Mouse (Mus musculus) hindbrain, embryonic 16.5 days (tissue): Measurements from ENCODE around the gene Mdc1. TPM values are rescaled to one million over a fixed set of nuclear protein-coding genes. Genes with fewer than 3 reads are reported as not detected.
"Not testable (repeated sequence)": the region's sequence is repeated elsewhere in the genome, so short reads cannot be mapped to it uniquely, and the experiment has no call there.

Source experiments
- ATAC-seq: fragments of 200-750 bp; cut with Nextera tagmentation; 2 replicates; pipeline ENCODE4 v1.8.0; 2017; ENCODE audit warnings: moderate TSS enrichment, moderate library complexity
- H3K27ac ChIP-seq: fragments of 300-500 bp; sonication (generic); 2 replicates; pipeline ENCODE4 v1.5.1; 2014; ENCODE audit warnings: low read depth, mild to moderate bottlenecking, control low read depth, low read length, moderate library complexity
- H3K27me3 ChIP-seq: fragments of 300-500 bp; sonication (generic); replicated peaks from 2 replicates; pipeline ENCODE4 v1.6.1; 2014; ENCODE audit warnings: low read length; ENCODE audit not compliant: control insufficient read depth, insufficient read depth
- H3K36me3 ChIP-seq: fragments of 300-500 bp; sonication (generic); 2 replicates; pipeline ENCODE4 v1.6.1; 2014; ENCODE audit warnings: mild to moderate bottlenecking, low read length, moderate library complexity, mixed read lengths; ENCODE audit not compliant: control insufficient read depth, insufficient read depth
- H3K4me1 ChIP-seq: fragments of 300-500 bp; sonication (generic); 2 replicates; pipeline ENCODE4 v1.6.1; 2014; ENCODE audit warnings: low read depth, low read length; ENCODE audit not compliant: control insufficient read depth, insufficient read depth
- H3K4me2 ChIP-seq: fragments of 300-500 bp; sonication (generic); 2 replicates; pipeline ENCODE4 v1.6.1; 2014; ENCODE audit warnings: mild to moderate bottlenecking, low read length, control low read depth, moderate library complexity
- H3K4me3 ChIP-seq: fragments of 300-500 bp; sonication (generic); 2 replicates; pipeline ENCODE4 v1.5.1; 2014; ENCODE audit warnings: mild to moderate bottlenecking, low read length, control low read depth, moderate library complexity
- H3K9ac ChIP-seq: fragments of 300-500 bp; sonication (generic); 2 replicates; pipeline ENCODE4 v1.6.1; 2014; ENCODE audit warnings: low read depth, mild to moderate bottlenecking, control low read depth, low read length, moderate library complexity
- H3K9me3 ChIP-seq: fragments of 300-500 bp; sonication (generic); 2 replicates; pipeline ENCODE4 v1.6.1; 2014; ENCODE audit warnings: mild to moderate bottlenecking, low read length, moderate library complexity; ENCODE audit not compliant: control insufficient read depth
- WGBS: fragments of 180-500 bp; shearing (Covaris S2); extraction: QIAGEN DNeasy Blood & Tissue Kit; methylation state at CpG from one replicate; pipeline ENCODE4 v1.1.7; 2014; 5-methylcytosine and 5-hydroxymethylcytosine counted together
- polyA plus RNA-seq: library from polyadenylated mRNA; unstranded; fragments of >200 nt; fragmentation: Nextera tagmentation; extraction: Ambion mirVana; gene quantifications from 2 replicates; pipeline ENCODE4 v1.2.1, GENCODE M21; 2015

Mdc1 gene
- polyA plus RNA-seq, 1 experiment from 2014 or later, result 9.3 TPM

GRCm38 (mm10) chr17:35838122-35838544 is 3.2 kb upstream of the Mdc1 start, which contains the start of gene Tubb5:
Gene Tubb5 (minus strand): TSS chr17:35838306.
- peak within 1 kb of the TSS; percentile 74 for H3K4me2 ChIP-seq
- no peaks in the 10 kb centered on the region for H3K9me3 ChIP-seq
- 1% methylated on average over 29 of the region's 29 CpGs for WGBS
- peak within 1 kb of the TSS; percentile 95 for H3K27ac ChIP-seq
- H3K36me3 ChIP-seq, result peaks cover 24% of the 10 kb centered on the region
- H3K4me3 ChIP-seq, result peak within 1 kb of the TSS; percentile 77
- no peaks in the 10 kb centered on the region for H3K27me3 ChIP-seq
- H3K4me1 ChIP-seq, result peaks cover 45% of the 10 kb centered on the region
- peak within 1 kb of the TSS; percentile 96 for H3K9ac ChIP-seq
- ATAC-seq, result peak; percentile 83

DNA sequence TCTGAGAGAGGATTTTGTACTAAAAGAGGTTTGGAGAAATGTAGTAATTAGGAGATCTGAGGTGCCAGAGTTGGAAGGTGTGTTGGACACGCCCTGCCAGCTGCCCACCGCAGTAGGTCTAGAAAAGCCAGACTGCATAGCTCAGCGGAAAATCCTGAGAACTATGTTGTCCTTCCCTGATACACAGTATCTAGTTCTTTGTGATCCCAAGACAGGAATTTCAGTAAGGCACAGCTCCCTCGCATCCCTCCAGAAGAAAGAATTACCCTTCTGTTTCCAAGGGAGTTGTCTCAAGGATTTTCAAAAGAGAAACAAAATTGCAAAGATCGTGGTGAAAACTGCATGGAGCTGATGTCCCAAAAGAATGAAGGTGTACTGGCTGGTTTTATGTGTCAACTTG is 2.7 kb upstream of the Mdc1 start:
- H3K4me3 ChIP-seq, result peak overlapping the region; percentile 77
- no peaks in the 10 kb centered on the region for H3K27me3 ChIP-seq
- H3K4me1 ChIP-seq, result peaks cover 44% of the 10 kb centered on the region
- 3% methylated on average over 5 of the region's 5 CpGs for WGBS
- peak overlapping the region; percentile 74 for H3K4me2 ChIP-seq
- peak overlapping the region; percentile 62 for H3K9ac ChIP-seq
- H3K36me3 ChIP-seq, result peaks cover 20% of the 10 kb centered on the region
- H3K9me3 ChIP-seq, result no peaks in the 10 kb centered on the region
- peak overlapping the region; percentile 95 for H3K27ac ChIP-seq
- no peak for ATAC-seq

GRCm38 (mm10) chr17:35839002-35839401 is 2.3 kb upstream of the Mdc1 start:
- Histone ChIP-seq H3K4me3 (peak overlapping the region; percentile 77), H3K9ac (peak overlapping the region; percentile 62), H3K36me3 (peaks cover 17% of the 10 kb centered on the region), H3K27ac (peak overlapping the region; percentile 95), H3K4me2 (peak overlapping the region; percentile 74), H3K4me1 (peaks cover 39% of the 10 kb centered on the region)
- not testable (repeated sequence) for H3K27me3 ChIP-seq, ATAC-seq, H3K9me3 ChIP-seq
- 60% methylated on average over 3 of the region's 3 CpGs for WGBS

- Histone ChIP-seq H3K27ac (peak overlapping the region; percentile 81), H3K4me1 (peaks cover 24% of the 10 kb centered on the region), H3K9me3 (no peaks in the 10 kb centered on the region), H3K4me3 (peak overlapping the region; percentile 62), H3K36me3 (peaks cover 4% of the 10 kb centered on the region), H3K9ac (peak overlapping the region; percentile 53; the same call in 1 of the 2 replicates), H3K27me3 (no peaks in the 10 kb centered on the region), H3K4me2 (peak overlapping the region; percentile 52)
- WGBS, result 56% methylated on average over 14 of the region's 14 CpGs
- ATAC-seq, result no peak
Observed at GRCm38 (mm10) chr17:35840561-35840960, 754 bp upstream of the Mdc1 start.

- Histone ChIP-seq H3K4me2 (peak overlapping the region; percentile 57), H3K27me3 (no peaks in the 10 kb centered on the region), H3K36me3 (peaks cover 7% of the 10 kb centered on the region), H3K9ac (peak overlapping the region; percentile 64; the same call in 1 of the 2 replicates), H3K9me3 (no peaks in the 10 kb centered on the region), H3K4me3 (peak overlapping the region; percentile 62), H3K4me1 (peaks cover 18% of the 10 kb centered on the region), H3K27ac (peak overlapping the region; percentile 68)
- ATAC-seq, result no peak
- 19% methylated on average over 11 of the region's 11 CpGs for WGBS
Observed at GRCm38 (mm10) chr17:35842006-35842405, 691 bp downstream of the Mdc1 start.

GRCm38 (mm10) chr17:35843514-35843913 is 2.2 kb downstream of the Mdc1 start:
- H3K27ac ChIP-seq, result no peak overlapping the region
- H3K4me3 ChIP-seq, result no peak overlapping the region
- H3K4me1 ChIP-seq, result peaks cover 18% of the 10 kb centered on the region
- no peak overlapping the region for H3K9ac ChIP-seq
- H3K27me3 ChIP-seq, result no peaks in the 10 kb centered on the region
- ATAC-seq, result no peak
- H3K9me3 ChIP-seq, result no peaks in the 10 kb centered on the region
- peaks cover 14% of the 10 kb centered on the region for H3K36me3 ChIP-seq
- WGBS, result 95% methylated on average over 3 of the region's 3 CpGs
- H3K4me2 ChIP-seq, result no peak overlapping the region

GRCm38 (mm10) chr17:35848112-35848511 is 6.8 kb downstream of the Mdc1 start:
- Histone ChIP-seq H3K4me1 (0 out of 2 replicates have a peak, but pooled peaks cover 1% of the 10 kb centered on the region), H3K9me3 (no peaks in the 10 kb centered on the region), H3K9ac (no peak overlapping the region), H3K4me2 (no peak overlapping the region), H3K27ac (no peak overlapping the region), H3K27me3 (no peaks in the 10 kb centered on the region), H3K36me3 (peaks cover 25% of the 10 kb centered on the region), H3K4me3 (no peak overlapping the region)
- WGBS, result 55% methylated on average over 1 of the region's 1 CpGs
- ATAC-seq, result no peak

DNA sequence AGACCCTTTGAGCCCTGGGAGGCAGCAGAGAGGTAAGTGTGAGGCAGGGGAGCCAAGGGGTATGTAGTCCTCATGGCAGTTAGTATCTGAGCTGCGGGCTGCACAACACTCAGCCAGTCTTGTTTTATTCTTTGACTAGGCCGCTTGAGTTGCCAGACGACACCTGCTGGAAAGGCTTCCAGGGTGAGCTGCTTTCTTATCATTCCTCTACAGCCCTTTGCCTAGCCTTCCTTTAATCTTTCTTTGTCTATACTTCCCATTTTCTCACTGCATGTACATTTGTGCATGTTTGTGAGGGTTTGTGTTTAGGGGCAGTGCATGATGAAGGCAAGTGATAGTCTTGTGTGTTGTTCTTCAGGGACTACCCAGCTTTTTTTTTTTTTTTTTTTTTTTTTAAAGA is 9.7 kb downstream of the Mdc1 start:
- Histone ChIP-seq H3K9ac (no peak overlapping the region), H3K27ac (no peak overlapping the region)
- no peak for ATAC-seq

DNA sequence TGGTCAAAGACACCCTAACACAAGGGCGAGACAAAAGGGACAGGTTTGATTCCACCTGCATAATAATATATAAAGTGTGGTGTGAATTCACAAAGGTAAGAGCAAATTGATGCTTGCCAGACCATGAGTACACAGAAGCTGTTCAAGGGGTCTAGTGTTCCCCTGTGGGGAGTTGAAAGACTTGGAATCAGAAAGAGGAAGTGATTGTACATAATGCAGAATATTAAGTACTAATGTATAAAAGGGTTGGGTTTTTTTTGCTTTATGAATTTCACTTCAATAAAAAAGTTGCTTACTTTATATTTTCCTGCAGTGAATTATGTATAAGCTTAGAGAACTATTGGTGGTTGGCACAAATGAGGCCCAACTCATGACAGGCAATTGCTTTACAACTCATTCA is 18.1 kb downstream of the Mdc1 start:
- 96% methylated on average over 1 of the region's 1 CpGs for WGBS
- H3K4me3 ChIP-seq, result no peak overlapping the region
- no peaks in the 10 kb centered on the region for H3K9me3 ChIP-seq
- no peak overlapping the region for H3K27ac ChIP-seq
- peaks cover 4% of the 10 kb centered on the region for H3K4me1 ChIP-seq
- peaks cover 7% of the 10 kb centered on the region for H3K36me3 ChIP-seq
- H3K4me2 ChIP-seq, result no peak overlapping the region
- H3K27me3 ChIP-seq, result no peaks in the 10 kb centered on the region
- ATAC-seq, result no peak
- H3K9ac ChIP-seq, result no peak overlapping the region

More for the DNA sequence above, 9.7 kb downstream of the Mdc1 start:
- no peak overlapping the region for H3K4me2 ChIP-seq
- no peaks in the 10 kb centered on the region for H3K4me1 ChIP-seq
- no peaks in the 10 kb centered on the region for H3K27me3 ChIP-seq
- 88% methylated on average over 3 of the region's 3 CpGs for WGBS
- no peak overlapping the region for H3K4me3 ChIP-seq
- H3K9me3 ChIP-seq, result no peaks in the 10 kb centered on the region
- H3K36me3 ChIP-seq, result peaks cover 23% of the 10 kb centered on the region
